Mouse (Mus musculus): Measurements from ENCODE around the gene Fam120a.

DNA sequence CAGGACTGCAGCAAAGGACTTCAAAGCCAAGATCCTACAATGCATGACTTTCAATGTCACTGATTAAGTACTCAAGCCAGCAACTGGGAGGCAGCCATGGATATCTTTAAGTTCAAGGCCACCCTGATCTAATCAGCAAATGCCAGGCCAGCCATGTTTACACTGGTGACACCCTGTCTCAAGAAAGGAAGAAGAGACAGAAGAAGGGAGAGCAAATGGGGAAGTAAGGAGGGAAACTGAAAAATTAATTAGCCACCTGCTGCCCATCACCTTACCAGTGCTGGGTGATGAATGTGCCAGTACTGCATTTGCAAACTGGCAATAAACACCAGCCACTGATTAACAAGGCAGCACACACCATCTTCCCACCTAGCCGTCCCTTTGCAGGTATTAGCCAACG lies 25.3 kb downstream of the Fam120a start:
- TF ChIP-seq POLR2A (IDR thresholded peaks at IDR 0.05; ENCODE audit: insufficient read length, low read depth) (no peak), MAX (IDR thresholded peaks at IDR 0.05; ENCODE audit: low read depth) (no peak)

All from myocyte (in vitro differentiated cells).